Mouse (Mus musculus) left cerebral cortex, postnatal 25 days (tissue): ENCODE measurements at regions not wholly inside any gene's neighbourhood (a gene's known extent, or its start where the extent isn't known, plus 50 kb on each side); places are given as distances from the start of the nearest gene placed in this dataset.

Experiments
- DNase-seq, 2 experiments: peaks; one replicate each; pipeline ENCODE4 v3.0.0; 2022; ENCODE audit warnings: low spot score in 2 of 2, mixed read lengths in 1 of 2
- intact Hi-C: fragments of 180-260 bp; cut with DNase I; formaldehyde crosslinking; loops from one replicate; pipeline ENCODE4 v1.15.1; 2025

- intact Hi-C loops = no loop called here
Measured at GRCm38 (mm10) chr3:33717317-33717716, 82.3 kb upstream of the Ttc14 start.

GRCm38 (mm10) chr3:33727915-33728314, 71.7 kb upstream of the Ttc14 start:
- intact Hi-C loops = loop anchor here (5.0 kb wide), 1 partner anchor 421 kb away; no protein-coding TSS in a partner anchor
- peak in 1 of 2 experiments; percentile 48 for DNase-seq

More at GRCm38 (mm10) chr3:33717317-33717716, 82.3 kb upstream of the Ttc14 start:
- DNase-seq = peak in 1 of 2 experiments; percentile 76

GRCm38 (mm10) chr3:33730364-33730763, 69.3 kb upstream of the Ttc14 start:
- DNase-seq = peak in 1 of 2 experiments; percentile 77
- intact Hi-C loops = loop anchor here (5.0 kb wide), 1 partner anchor 73 kb away; no protein-coding TSS in a partner anchor

GRCm38 (mm10) chr3:33737496-33737895, 62.1 kb upstream of the Ttc14 start:
- intact Hi-C loops = no loop called here
- no peak for DNase-seq

- intact Hi-C loops = loop anchor here (10.0 kb wide), 2 partner anchors 347 to 697 kb away; no protein-coding TSS in a partner anchor
- peak; percentile 28 to 84 for DNase-seq
Measured at GRCm38 (mm10) chr3:33742138-33742537, 57.5 kb upstream of the Ttc14 start.
